8 mouse cellular contexts compared by ENCODE assay signal in the genomic region with DNA sequence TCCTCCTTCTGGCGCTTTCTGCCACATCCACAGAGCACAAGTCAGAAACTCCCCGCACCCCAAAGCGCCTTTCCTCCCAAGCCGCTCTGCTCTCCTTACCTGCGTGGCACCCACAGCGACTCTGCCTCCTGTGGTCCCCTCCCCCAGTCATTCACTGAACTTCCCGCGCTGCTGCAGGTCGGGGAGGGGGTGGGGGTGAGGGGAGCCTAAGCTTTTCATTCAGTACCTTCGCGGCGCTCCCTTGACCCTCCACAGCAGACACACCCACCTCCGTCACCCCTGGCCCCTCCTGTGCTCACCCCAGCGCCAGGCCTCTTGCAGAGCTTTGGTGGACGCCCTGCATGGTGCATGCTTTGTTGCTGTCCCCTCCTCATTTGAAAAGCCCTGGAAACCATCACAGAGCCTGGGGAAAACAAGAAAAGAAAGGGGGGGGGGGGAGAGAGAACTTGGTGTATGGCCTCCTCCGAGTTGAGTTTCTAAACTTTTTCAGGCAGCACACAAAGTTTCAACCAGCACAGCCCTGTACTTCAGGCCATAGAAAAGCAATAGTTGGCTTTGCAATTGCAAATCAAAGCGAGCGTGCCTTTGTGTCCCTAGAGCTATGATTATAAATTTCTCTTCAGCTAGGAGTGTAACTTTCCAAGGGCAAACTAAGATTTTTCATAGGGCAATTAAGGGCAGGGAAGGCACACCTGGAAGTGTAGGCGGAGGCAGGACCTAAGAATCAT. TPM values are rescaled to one million over a fixed set of nuclear protein-coding genes. Genes with fewer than 3 reads are reported as not detected.
A peak's percentile ranks its signal among the peaks of the same experiment; 100 is the strongest.
DNase-seq lines count a peak whose midpoint lies in the region; ATAC-seq and TF ChIP-seq lines count a peak whose summit lies in the region.

TSS of gene Lpar1 (minus strand) at position 268 of the 728 bp plus-strand sequence.

- peak within 1 kb of the TSS; percentile 91 for H3K27ac ChIP-seq in lung, embryonic 16.5 days (ENCODE audit: low read length)
- no peak within 1 kb of the TSS for H3K27ac ChIP-seq in midbrain, embryonic 16.5 days (ENCODE audit: low read length)

- no peaks in the 10 kb centered on the region for H3K36me3 ChIP-seq in lung, embryonic 16.5 days (ENCODE audit: control insufficient read depth, insufficient read depth, low read length)
- H3K36me3 ChIP-seq in midbrain, embryonic 16.5 days (ENCODE audit: control insufficient read depth, insufficient read depth, low read length), result no peaks in the 10 kb centered on the region

- WGBS in lung, embryonic 16.5 days, result 9% methylated on average over 19 of the region's 19 CpGs
- 6% methylated on average over 19 of the region's 19 CpGs for WGBS in midbrain, embryonic 16.5 days

- no peak for TF ChIP-seq POLR2A in brain, embryonic 14.5 days (IDR thresholded peaks at IDR 0.05; ENCODE audit: borderline replicate concordance, extremely low read depth, insufficient read depth, insufficient read length, poor library complexity, severe bottlenecking)

- peak within 1 kb of the TSS; percentile 84 for H3K9ac ChIP-seq in lung, embryonic 16.5 days (ENCODE audit: low read length)
- H3K9ac ChIP-seq in midbrain, embryonic 16.5 days (ENCODE audit: low read depth, low read length), result peak within 1 kb of the TSS; percentile 57

- no peak for TF ChIP-seq CTCF in brain, embryonic 14.5 days (IDR thresholded peaks at IDR 0.05; ENCODE audit: borderline replicate concordance, extremely low read depth, insufficient read depth, insufficient read length)

- no peaks in the 10 kb centered on the region; the same call in 1 of the 2 replicates for H3K9me3 ChIP-seq in lung, embryonic 16.5 days (ENCODE audit: control insufficient read depth, low read length)
- H3K9me3 ChIP-seq in midbrain, embryonic 16.5 days (replicated peaks; ENCODE audit: control insufficient read depth, low read length, poor library complexity, severe bottlenecking), result no peaks in the 10 kb centered on the region

- ATAC-seq in lung, embryonic 16.5 days (ENCODE audit: low read depth), result peak; percentile 49
- ATAC-seq in midbrain, embryonic 16.5 days, result peak; percentile 75
- ATAC-seq in inflammation-experienced regulatory T-cells, adult 6 months, result no peak

- H3K27me3 ChIP-seq in lung, embryonic 16.5 days (ENCODE audit: control insufficient read depth, insufficient read depth, low read depth, low read length), result no peaks in the 10 kb centered on the region
- no peaks in the 10 kb centered on the region; the same call in 1 of the 2 replicates for H3K27me3 ChIP-seq in midbrain, embryonic 16.5 days (ENCODE audit: control insufficient read depth, insufficient read depth, low read depth, low read length)

- peaks cover 7% of the 10 kb centered on the region for H3K4me1 ChIP-seq in lung, embryonic 16.5 days (replicated peaks; ENCODE audit: control insufficient read depth, insufficient read depth, low read length)
- peaks cover 10% of the 10 kb centered on the region for H3K4me1 ChIP-seq in midbrain, embryonic 16.5 days (ENCODE audit: control insufficient read depth, insufficient read depth, low read length)

- H3K4me2 ChIP-seq in lung, embryonic 16.5 days (ENCODE audit: low read depth, low read length), result peak within 1 kb of the TSS; percentile 85
- H3K4me2 ChIP-seq in midbrain, embryonic 16.5 days (ENCODE audit: low read length), result peak within 1 kb of the TSS; percentile 97

- H3K4me3 ChIP-seq in lung, embryonic 16.5 days (ENCODE audit: low read length), result peak within 1 kb of the TSS; percentile 82
- H3K4me3 ChIP-seq in midbrain, embryonic 16.5 days (ENCODE audit: low read depth, low read length), result peak within 1 kb of the TSS; percentile 48

- no peak for DNase-seq in lung, adult 18-20 months
- no peak for DNase-seq in brain, embryonic 14.5 days (ENCODE audit: low read depth)
- DNase-seq in gastrocnemius, postnatal 4 days (ENCODE audit: low spot score in 2 of 2), result peak in 1 of 2 experiments; percentile 57
- DNase-seq in layer of hippocampus, postnatal 25 days (ENCODE audit: extremely low spot score in 1 of 2, low spot score in 1 of 2), result no peak
- no peak for DNase-seq in kidney, postnatal 14 days

RNA-seq across cellular contexts. Expression of gene Lpar1, which starts in this region (rescaled TPM):
- polyA plus RNA-seq in lung, embryonic 16.5 days (2015; fragmentation: Nextera tagmentation; extraction: Ambion mirVana), result 43.7 and 44.4 TPM in 2 replicates
- polyA plus RNA-seq in brain, embryonic 14.5 days (2012; rRNA removed), result 11.9 and 12.6 TPM in 2 replicates
- 10 to 100 TPM; 71.7 to 74.5 TPM for total RNA-seq in gastrocnemius, postnatal 4 days (2021)
- 10 to 100 TPM; 31.2 to 35.6 TPM for total RNA-seq in layer of hippocampus, postnatal 25 days (2021)
- 20.9 and 23.8 TPM in 2 replicates for polyA plus RNA-seq in midbrain, embryonic 16.5 days (2015; fragmentation: Nextera tagmentation; extraction: Ambion mirVana)
- not detected for polyA plus RNA-seq in inflammation-experienced regulatory T-cells, adult 6 months (2017; shearing (Covaris generic))

Comparison
In these comparisons a context has a peak if more than half of its experiments do, and no peak if none do; other contexts are left out.
1. RNA of gene Lpar1 (polyA plus RNA-seq): 43.7 to 44.4 TPM in lung, embryonic 16.5 days, 20.9 to 23.8 TPM in midbrain, embryonic 16.5 days and 11.9 to 12.6 TPM in brain, embryonic 14.5 days; not detected in inflammation-experienced regulatory T-cells, adult 6 months; every median in the first group is over 10 times any median in the second.